Mouse (Mus musculus) heart, postnatal 0 days (tissue): ENCODE results near the gene Tmc4.
"Not testable (repeated sequence)": the region's sequence is repeated elsewhere in the genome, so short reads cannot be mapped to it uniquely, and the experiment has no call there.

Experiments
- CTCF ChIP-seq: IDR thresholded peaks from 2 replicates; pipeline ENCODE4 v1.5.1; 2016; ENCODE audit warnings: antibody characterized with exemption, control low read depth, low read depth
- EP300 ChIP-seq: IDR thresholded peaks from 2 replicates; pipeline ENCODE4 v1.6.1; 2016; ENCODE audit warnings: antibody characterized with exemption, low read depth

- TF ChIP-seq CTCF, EP300: not testable (repeated sequence)
Observed at GRCm38 (mm10) chr7:3694949-3695305, 17.6 kb upstream of the Tmc4 start.
